In genomic region chrX:75130467-75131160, GRCm38 (mm10) we compare ENCODE assay signal across 8 mouse cellular contexts. TPM values are rescaled to one million over a fixed set of nuclear protein-coding genes. Genes with fewer than 3 reads are reported as not detected.
DNase-seq lines count a peak whose midpoint lies in the region; ATAC-seq lines count a peak whose summit lies in the region.

Gene Mpp1, minus strand, starts transcription at chrX:75131016.

- peak within 1 kb of the TSS; percentile 80 for H3K27ac ChIP-seq in heart, embryonic 10.5 days
- peak within 1 kb of the TSS; percentile 67 for H3K27ac ChIP-seq in kidney, embryonic 15.5 days

- ATAC-seq in erythroblast, adult 5-6 weeks (replicated peaks; ENCODE audit: low FRiP score, poor library complexity, severe bottlenecking), result peak; percentile 95
- peak; percentile 100 for ATAC-seq in kidney, embryonic 15.5 days (replicated peaks; ENCODE audit: low FRiP score)
- peak; percentile 80 for ATAC-seq in monocyte, adult 5-6 weeks (replicated peaks; ENCODE audit: insufficient number of reproducible peaks, low FRiP score, low TSS enrichment, poor library complexity, severe bottlenecking)

- peak within 1 kb of the TSS; percentile 62 for H3K9ac ChIP-seq in kidney, embryonic 15.5 days

- H3K4me2 ChIP-seq in kidney, embryonic 15.5 days, result peak within 1 kb of the TSS; percentile 59

- H3K36me3 ChIP-seq in heart, embryonic 10.5 days, result no peaks in the 10 kb centered on the region
- no peaks in the 10 kb centered on the region for H3K36me3 ChIP-seq in kidney, embryonic 15.5 days

- H3K4me3 ChIP-seq in heart, embryonic 10.5 days, result peak within 1 kb of the TSS; percentile 60
- peak within 1 kb of the TSS; percentile 56 for H3K4me3 ChIP-seq in kidney, embryonic 15.5 days (replicated peaks)

- peak; percentile 76 to 82 for DNase-seq in B cell, adult 2 months
- DNase-seq in brain, adult 2 months (ENCODE audit: low read depth, low spot score), result peak; percentile 93
- DNase-seq in heart, embryonic 10.5 days (ENCODE audit: low spot score), result peak; percentile 90
- DNase-seq in liver, result peak; percentile 94
- DNase-seq in spleen, postnatal 4 days (ENCODE audit: low spot score in 2 of 2), result peak; percentile 84 to 85

- H3K4me1 ChIP-seq in heart, embryonic 10.5 days, result no peaks in the 10 kb centered on the region
- H3K4me1 ChIP-seq in kidney, embryonic 15.5 days, result no peaks in the 10 kb centered on the region

- 12% methylated on average over 36 of the region's 36 CpGs for WGBS in heart, embryonic 10.5 days
- 14% methylated on average over 36 of the region's 36 CpGs for WGBS in kidney, embryonic 15.5 days

- no peaks in the 10 kb centered on the region for H3K27me3 ChIP-seq in heart, embryonic 10.5 days (ENCODE audit: insufficient read depth, poor library complexity, severe bottlenecking)
- no peaks in the 10 kb centered on the region for H3K27me3 ChIP-seq in kidney, embryonic 15.5 days

- H3K9me3 ChIP-seq in heart, embryonic 10.5 days, result no peaks in the 10 kb centered on the region
- no peaks in the 10 kb centered on the region for H3K9me3 ChIP-seq in kidney, embryonic 15.5 days (replicated peaks)

RNA-seq across cellular contexts. Expression of gene Mpp1, which starts in this region (rescaled TPM):
- 310 and 311 TPM in 2 replicates for total RNA-seq in erythroblast, adult 5-6 weeks (2015; ENCODE audit: low replicate concordance)
- total RNA-seq in erythroblast, adult 5-6 weeks (2017; ENCODE audit: low replicate concordance), result 386 and 717 TPM in 2 replicates
- 24.1 and 30.2 TPM in 2 replicates for polyA plus RNA-seq in heart, embryonic 10.5 days (2016; fragmentation: Nextera tagmentation; extraction: Ambion mirVana)
- polyA plus RNA-seq in kidney, embryonic 15.5 days (2015; fragmentation: Nextera tagmentation; extraction: Ambion mirVana), result 52.6 and 56.9 TPM in 2 replicates
- total RNA-seq in monocyte, adult 5-6 weeks (2017), result 116 to 175 TPM (median 117 TPM) in 3 replicates

Comparison
In these comparisons a context has a peak if more than half of its experiments do, and no peak if none do; other contexts are left out.
1. Peak in every context shown above with its lines: DNase-seq, ATAC-seq, H3K4me3 ChIP-seq and H3K27ac ChIP-seq.